Mouse (Mus musculus) cerebellum, postnatal 4 days (tissue): ENCODE data around the gene Ppp6r2.

ENCODE experiments used
- DNase-seq, 2 experiments: peaks; one replicate each; pipeline ENCODE4 v3.0.0; 2022; ENCODE audit warnings: low spot score in 2 of 2, mixed read lengths in 1 of 2

The Ppp6r2 gene

GRCm38 (mm10) chr15:89308406-89309139 is 97.2 kb downstream of the Ppp6r2 start:
- DNase-seq = no peak

- no peak for DNase-seq
These were observed 98.7 kb downstream of the Ppp6r2 start for GRCm38 (mm10) chr15:89309962-89310498.

GRCm38 (mm10) chr15:89313359-89313758 is 102.0 kb downstream of the Ppp6r2 start:
- DNase-seq = no peak

- DNase-seq = no peak
These were observed 102.8 kb downstream of the Ppp6r2 start for GRCm38 (mm10) chr15:89314107-89314506.

- DNase-seq = peak in 1 of 2 experiments; percentile 34
These were observed 103.3 kb downstream of the Ppp6r2 start for GRCm38 (mm10) chr15:89314511-89315189.

- DNase-seq = peak; percentile 92 to 97
These were observed 103.9 kb downstream of the Ppp6r2 start, which contains the start of gene Sbf1 for GRCm38 (mm10) chr15:89315190-89315731. Sbf1 (minus strand) TSS chr15:89315311.

GRCm38 (mm10) chr15:89316146-89316545 is 104.8 kb downstream of the Ppp6r2 start:
- DNase-seq = no peak

GRCm38 (mm10) chr15:89321264-89321663 is 109.9 kb downstream of the Ppp6r2 start:
- no peak for DNase-seq

GRCm38 (mm10) chr15:89322670-89323522 is 111.5 kb downstream of the Ppp6r2 start, which contains the start of gene Adm2:
Adm2 (plus strand) TSS chr15:89322720.
- no peak for DNase-seq

GRCm38 (mm10) chr15:89323656-89324055 is 112.3 kb downstream of the Ppp6r2 start:
- no peak for DNase-seq

- DNase-seq = no peak
These were observed 115.1 kb downstream of the Ppp6r2 start for GRCm38 (mm10) chr15:89326441-89326840.

- no peak for DNase-seq
These were observed 122.9 kb downstream of the Ppp6r2 start, which contains the start of gene Miox for GRCm38 (mm10) chr15:89334271-89334670. Miox (plus strand) TSS chr15:89334398.

- DNase-seq = no peak
These were observed 123.6 kb downstream of the Ppp6r2 start for GRCm38 (mm10) chr15:89334774-89335537.

- no peak for DNase-seq
These were observed 125.1 kb downstream of the Ppp6r2 start for GRCm38 (mm10) chr15:89336422-89336821.
